Mouse (Mus musculus): ENCODE measurements around the gene Susd1.

- TF ChIP-seq MAZ (IDR thresholded peaks at IDR 0.05; ENCODE audit: low read depth, low read length): no peak
- TF ChIP-seq CTCF (conservative IDR thresholded peaks at IDR 0.05 in 1 of 2, IDR thresholded peaks at IDR 0.05 in 1 of 2; ENCODE audit: low read depth in 2 of 2, low read length in 2 of 2): no peak
- no peak for TF ChIP-seq NELFE (IDR thresholded peaks at IDR 0.05; ENCODE audit: low read depth, low read length)
- no peak for TF ChIP-seq EP300 (IDR thresholded peaks at IDR 0.05; ENCODE audit: low read length)
- no peak for TF ChIP-seq CHD1 (IDR thresholded peaks at IDR 0.05; ENCODE audit: low read depth, low read length)
- TF ChIP-seq MEF2A (IDR thresholded peaks at IDR 0.05; ENCODE audit: borderline replicate concordance, low read depth, low read length): no peak
- TF ChIP-seq MAFK (IDR thresholded peaks at IDR 0.05; ENCODE audit: insufficient replicate concordance, low read length): no peak
- TF ChIP-seq ZC3H11A (IDR thresholded peaks at IDR 0.05; ENCODE audit: low read depth, low read length): no peak
- no peak for TF ChIP-seq TCF12 (IDR thresholded peaks at IDR 0.05; ENCODE audit: low read depth, low read length)
- no peak for TF ChIP-seq POLR2A (IDR thresholded peaks at IDR 0.05; ENCODE audit: low read depth, low read length)
- TF ChIP-seq POLR2AphosphoS2 (IDR thresholded peaks at IDR 0.05; ENCODE audit: low read depth, low read length): no peak
- TF ChIP-seq ZKSCAN1 (IDR thresholded peaks at IDR 0.05; ENCODE audit: borderline replicate concordance, low read depth, low read length): no peak
- no peak for TF ChIP-seq E2F4 (IDR thresholded peaks at IDR 0.05; ENCODE audit: insufficient replicate concordance, low read depth, low read length)
Observed at GRCm38 (mm10) chr4:59462494-59462893, 24.1 kb upstream of the Susd1 start.
